Mouse (Mus musculus) liver, postnatal 0 days (tissue): ENCODE results near the gene 4932438H23Rik. TPM values are rescaled to one million over a fixed set of nuclear protein-coding genes. Genes with fewer than 3 reads are reported as not detected.

Experiments
- ATAC-seq: fragments of 200-750 bp; cut with Nextera tagmentation; 2 replicates; pipeline ENCODE4 v1.8.0; 2017; ENCODE audit warnings: mild to moderate bottlenecking, moderate library complexity
- DNase-seq: peaks from one replicate; pipeline ENCODE4 v3.0.0-alpha.2; 2016
- H3K27ac ChIP-seq: fragments of 300-500 bp; sonication (generic); 2 replicates; pipeline ENCODE4 v1.5.1; 2014; ENCODE audit warnings: antibody characterized with exemption, moderate library complexity, mild to moderate bottlenecking, low read depth
- H3K27me3 ChIP-seq: fragments of 300-500 bp; sonication (generic); 2 replicates; pipeline ENCODE4 v1.6.1; 2014; ENCODE audit warnings: low read length, control low read depth, mixed read lengths; ENCODE audit not compliant: insufficient read depth
- H3K36me3 ChIP-seq: fragments of 300-500 bp; sonication (generic); replicated peaks from 2 replicates; pipeline ENCODE4 v1.6.1; 2014; ENCODE audit warnings: mild to moderate bottlenecking, control low read depth, low read length, moderate library complexity, mixed read lengths; ENCODE audit not compliant: insufficient read depth
- H3K4me1 ChIP-seq: fragments of 300-500 bp; sonication (generic); 2 replicates; pipeline ENCODE4 v1.6.1; 2014; ENCODE audit warnings: antibody characterized with exemption, mild to moderate bottlenecking, control low read depth; ENCODE audit not compliant: insufficient read depth
- H3K4me2 ChIP-seq: fragments of 300-500 bp; sonication (generic); 2 replicates; pipeline ENCODE4 v1.6.1; 2014; ENCODE audit warnings: low read depth, mild to moderate bottlenecking, low read length, moderate library complexity, mixed read lengths
- H3K4me3 ChIP-seq: fragments of 300-500 bp; sonication (generic); 2 replicates; pipeline ENCODE4 v1.5.1; 2014; ENCODE audit warnings: low read depth, low read length
- H3K9ac ChIP-seq: fragments of 300-500 bp; sonication (generic); replicated peaks from 2 replicates; pipeline ENCODE4 v1.6.1; 2014; ENCODE audit warnings: mild to moderate bottlenecking, moderate library complexity
- H3K9me3 ChIP-seq: fragments of 300-500 bp; sonication (generic); 2 replicates; pipeline ENCODE4 v1.6.1; 2016; ENCODE audit warnings: mild to moderate bottlenecking, control low read depth, low read length, mixed read lengths
- CTCF ChIP-seq: sonication (generic); IDR thresholded peaks from 2 replicates; pipeline ENCODE4 v1.5.1; 2016; ENCODE audit warnings: antibody characterized with exemption, low read depth
- EP300 ChIP-seq: IDR thresholded peaks from 2 replicates; pipeline ENCODE4 v1.6.1; 2016; ENCODE audit warnings: antibody characterized with exemption, low read depth, mild to moderate bottlenecking
- WGBS: fragments of 180-500 bp; shearing (Covaris S2); extraction: QIAGEN DNeasy Blood & Tissue Kit; methylation state at CpG from one replicate; pipeline ENCODE4 v1.1.7; 2014; ENCODE audit not compliant: insufficient replicate concordance; 5-methylcytosine and 5-hydroxymethylcytosine counted together
- polyA plus RNA-seq: library from polyadenylated mRNA; unstranded; fragments of >200 nt; fragmentation: Nextera tagmentation; extraction: Ambion mirVana; gene quantifications from 2 replicates; pipeline ENCODE4 v1.2.1, GENCODE M21; 2015

4932438H23Rik gene
- polyA plus RNA-seq, 1 experiment from 2014 or later = not detected

DNA sequence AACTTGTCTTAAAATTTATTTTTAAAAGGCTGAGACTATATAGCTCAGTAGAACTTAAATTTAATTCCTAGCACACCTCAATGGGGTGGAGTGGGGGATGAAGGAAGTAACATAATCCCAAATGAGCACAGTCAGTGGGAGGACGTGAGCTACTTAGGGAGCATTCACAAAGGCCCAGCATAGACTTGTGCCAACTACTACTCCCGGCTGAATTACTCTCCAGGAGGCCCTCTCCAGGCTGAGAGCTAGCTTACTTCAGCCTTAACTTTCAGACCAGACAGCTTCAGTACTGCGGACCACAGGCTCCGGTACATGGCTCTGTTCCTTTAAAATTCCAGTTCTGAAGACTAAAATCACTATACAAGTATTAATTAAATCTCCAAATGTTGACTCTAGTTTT, 68.6 kb downstream of the 4932438H23Rik start:
- no peak for TF ChIP-seq EP300
- TF ChIP-seq CTCF = no peak
- WGBS = 90% methylated on average over 4 of the region's 4 CpGs

DNA sequence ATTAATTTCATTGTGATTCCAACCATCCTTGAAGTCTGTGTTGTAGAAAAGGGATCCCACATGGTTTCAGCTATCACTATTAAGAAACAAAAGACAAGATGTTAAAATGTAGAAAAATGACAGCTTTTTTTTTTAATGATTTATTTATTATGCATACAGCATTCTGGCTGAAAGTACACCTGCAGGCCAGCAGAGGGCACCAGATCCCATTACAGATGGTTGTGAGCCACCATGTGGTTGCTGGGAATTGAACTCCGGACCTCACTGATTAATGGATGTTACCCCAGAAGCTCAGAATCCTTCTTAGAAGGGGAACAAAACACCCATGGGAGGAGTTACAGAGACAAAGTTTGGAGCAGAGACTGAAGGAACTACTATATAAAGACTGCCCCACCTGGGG, 71.5 kb downstream of the 4932438H23Rik start:
- Histone ChIP-seq H3K9me3 (no peaks in the 10 kb centered on the region; the same call in 1 of the 2 replicates), H3K4me3 (no peak overlapping the region), H3K9ac (no peak overlapping the region), H3K4me2 (no peak overlapping the region), H3K27me3 (no peaks in the 10 kb centered on the region), H3K4me1 (no peaks in the 10 kb centered on the region), H3K27ac (no peak overlapping the region), H3K36me3 (peaks cover 83% of the 10 kb centered on the region)
- ATAC-seq (no peak), DNase-seq (peak; percentile 39)
- TF ChIP-seq EP300 (no peak), CTCF (peak; percentile 67)
- WGBS = 86% methylated on average over 1 of the region's 1 CpGs

More for the DNA sequence above, 68.6 kb downstream of the 4932438H23Rik start:
- Histone ChIP-seq H3K4me1 (no peaks in the 10 kb centered on the region), H3K27me3 (no peaks in the 10 kb centered on the region), H3K36me3 (peaks cover 77% of the 10 kb centered on the region), H3K4me3 (no peak overlapping the region), H3K9me3 (no peaks in the 10 kb centered on the region; the same call in 1 of the 2 replicates), H3K9ac (no peak overlapping the region), H3K27ac (no peak overlapping the region), H3K4me2 (no peak overlapping the region)
- ATAC-seq (no peak), DNase-seq (no peak)

DNA sequence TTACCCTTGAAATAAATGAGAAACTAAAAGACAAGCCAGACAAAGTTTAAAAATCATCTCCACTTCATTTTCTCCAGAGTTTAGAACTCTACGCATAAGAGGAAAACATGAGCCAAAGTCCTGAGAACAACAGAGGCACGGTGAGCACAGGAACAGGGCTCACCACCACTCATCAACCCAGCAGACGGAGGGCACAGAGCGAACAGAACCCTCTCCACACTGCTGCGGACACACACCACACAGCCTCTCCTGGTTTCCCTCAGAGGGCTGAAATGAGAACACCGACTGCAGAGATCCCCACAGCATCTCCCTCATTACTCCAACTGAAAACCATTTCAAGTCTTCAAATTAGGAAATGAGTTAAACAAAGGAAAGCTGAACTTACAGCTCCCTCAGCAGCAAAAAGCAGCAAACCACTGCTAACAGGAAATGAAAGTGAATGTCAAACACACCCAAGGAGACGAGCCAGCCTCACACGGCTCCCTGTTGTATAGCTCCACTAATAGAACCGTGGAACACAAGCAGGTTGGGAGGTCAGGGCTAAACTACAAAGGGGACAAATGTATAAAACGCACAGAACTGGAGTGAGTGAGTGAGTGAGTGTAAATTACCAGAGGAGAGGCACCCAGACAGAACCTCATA, 74.0 kb downstream of the 4932438H23Rik start:
- TF ChIP-seq EP300 = no peak
- TF ChIP-seq CTCF = no peak
- H3K9me3 ChIP-seq = no peaks in the 10 kb centered on the region; the same call in 1 of the 2 replicates
- no peak for ATAC-seq
- WGBS = 84% methylated on average over 10 of the region's 10 CpGs
- H3K36me3 ChIP-seq = peaks cover 82% of the 10 kb centered on the region
- no peak for DNase-seq
- 0 out of 2 replicates have a peak overlapping the region, but pooled peaks have one; percentile 8 for H3K27ac ChIP-seq
- no peaks in the 10 kb centered on the region for H3K4me1 ChIP-seq
- H3K4me3 ChIP-seq = no peak overlapping the region
- no peak overlapping the region for H3K9ac ChIP-seq
- no peak overlapping the region for H3K4me2 ChIP-seq
- no peaks in the 10 kb centered on the region for H3K27me3 ChIP-seq

DNA sequence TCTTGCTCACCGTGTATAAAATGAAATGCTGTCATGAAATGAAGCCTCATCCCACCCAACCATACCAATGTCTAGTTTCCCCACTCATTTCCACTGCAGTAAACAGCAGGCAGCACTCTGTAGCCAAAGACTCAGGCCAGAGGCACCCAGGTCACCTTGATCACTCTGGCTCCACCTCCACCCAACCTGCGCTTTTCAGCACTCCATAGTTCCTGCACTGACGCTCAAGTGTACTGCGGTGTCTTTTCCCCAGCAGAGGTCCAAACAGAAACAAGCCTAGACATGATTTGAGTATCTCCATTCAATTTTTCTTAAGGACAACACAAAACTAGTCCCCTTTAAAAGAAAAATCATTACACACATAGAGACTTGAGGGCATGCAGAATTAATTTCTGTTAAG, 75.4 kb downstream of the 4932438H23Rik start:
- Histone ChIP-seq H3K36me3 (peaks cover 81% of the 10 kb centered on the region), H3K9me3 (no peaks in the 10 kb centered on the region; the same call in 1 of the 2 replicates), H3K4me1 (no peaks in the 10 kb centered on the region), H3K27me3 (no peaks in the 10 kb centered on the region), H3K27ac (no peak overlapping the region), H3K4me3 (no peak overlapping the region), H3K9ac (no peak overlapping the region), H3K4me2 (no peak overlapping the region)
- 90% methylated on average over 4 of the region's 4 CpGs for WGBS
- ATAC-seq (no peak), DNase-seq (no peak)
- TF ChIP-seq EP300 (no peak), CTCF (no peak)

DNA sequence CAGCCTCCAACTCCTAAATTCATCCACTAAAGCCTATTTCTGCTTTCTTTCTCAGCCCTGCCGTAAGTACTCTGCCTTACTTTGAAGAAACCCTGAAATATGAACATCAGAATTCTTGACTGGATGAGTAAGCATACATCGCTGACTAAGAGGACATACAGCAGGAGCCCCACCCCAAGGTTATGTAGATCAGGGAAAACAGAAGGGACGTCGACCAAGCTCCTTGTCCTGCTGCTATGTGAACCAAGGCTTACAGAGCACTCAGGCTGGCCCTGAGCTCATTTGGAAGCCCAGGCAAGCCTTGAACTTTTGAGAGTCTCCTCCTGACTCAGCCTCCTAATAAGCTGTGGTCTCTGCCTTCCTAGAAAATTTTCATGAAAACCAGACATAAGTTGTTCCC, 79.2 kb downstream of the 4932438H23Rik start:
- Histone ChIP-seq H3K27ac (no peak overlapping the region), H3K36me3 (peaks cover 55% of the 10 kb centered on the region), H3K4me1 (peaks cover 4% of the 10 kb centered on the region; the same call in 1 of the 2 replicates), H3K27me3 (no peaks in the 10 kb centered on the region), H3K4me2 (no peak overlapping the region), H3K9me3 (no peaks in the 10 kb centered on the region), H3K9ac (no peak overlapping the region), H3K4me3 (no peak overlapping the region)
- ATAC-seq (no peak), DNase-seq (no peak)
- WGBS = 88% methylated on average over 4 of the region's 4 CpGs
- TF ChIP-seq EP300 (no peak), CTCF (no peak)

DNA sequence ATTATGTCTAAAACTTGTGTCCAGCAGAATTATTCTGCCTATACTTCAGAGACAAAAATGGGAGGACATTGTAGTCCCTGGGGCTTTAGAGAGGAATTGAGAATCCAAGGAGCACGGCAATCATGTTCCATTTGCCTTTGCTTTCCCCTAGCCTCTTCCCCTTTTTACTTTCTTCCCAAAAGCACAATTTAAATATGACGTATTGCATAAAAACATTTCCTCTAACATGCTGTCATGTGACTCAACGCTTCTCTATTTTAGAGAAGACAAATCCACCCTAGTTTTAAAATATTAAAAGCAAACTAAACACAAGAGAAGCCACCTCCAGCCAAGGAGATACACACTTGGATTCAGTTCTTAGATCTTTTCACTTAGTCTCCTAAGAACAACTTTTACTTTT, 83.1 kb downstream of the 4932438H23Rik start:
- ATAC-seq (no peak), DNase-seq (no peak)
- Histone ChIP-seq H3K4me1 (peaks cover 12% of the 10 kb centered on the region), H3K36me3 (peaks cover 23% of the 10 kb centered on the region), H3K4me2 (peak overlapping the region; percentile 99), H3K4me3 (peak overlapping the region; percentile 99), H3K9me3 (no peaks in the 10 kb centered on the region), H3K9ac (peak overlapping the region; percentile 98), H3K27ac (peak overlapping the region; percentile 97), H3K27me3 (no peaks in the 10 kb centered on the region)
- WGBS = 13% methylated on average over 3 of the region's 3 CpGs
- TF ChIP-seq EP300 (no peak), CTCF (no peak)
